Mouse (Mus musculus) intestine, embryonic 15.5 days (tissue): ENCODE results near the gene Brpf3. TPM values are rescaled to one million over a fixed set of nuclear protein-coding genes. Genes with fewer than 3 reads are reported as not detected.

Experiments
- ATAC-seq: fragments of 200-750 bp; cut with Nextera tagmentation; 2 replicates; pipeline ENCODE4 v1.8.0; 2017; ENCODE audit warnings: moderate TSS enrichment, moderate library complexity
- H3K27ac ChIP-seq: fragments of 300-500 bp; sonication (generic); 2 replicates; pipeline ENCODE4 v1.5.1; 2015; ENCODE audit warnings: mild to moderate bottlenecking, inconsistent platforms
- H3K27me3 ChIP-seq: fragments of 300-500 bp; sonication (generic); replicated peaks from 2 replicates; pipeline ENCODE4 v1.6.1; 2015; ENCODE audit warnings: inconsistent platforms
- H3K36me3 ChIP-seq: fragments of 300-500 bp; sonication (generic); 2 replicates; pipeline ENCODE4 v1.6.1; 2015; ENCODE audit warnings: inconsistent platforms
- H3K4me1 ChIP-seq: fragments of 300-500 bp; sonication (generic); replicated peaks from 2 replicates; pipeline ENCODE4 v1.6.1; 2015; ENCODE audit warnings: inconsistent platforms
- H3K4me2 ChIP-seq: fragments of 300-500 bp; sonication (generic); replicated peaks from 2 replicates; pipeline ENCODE4 v1.6.1; 2015; ENCODE audit warnings: mild to moderate bottlenecking, inconsistent platforms
- H3K4me3 ChIP-seq: fragments of 300-500 bp; sonication (generic); replicated peaks from 2 replicates; pipeline ENCODE4 v1.5.1; 2015; ENCODE audit warnings: inconsistent platforms
- H3K9ac ChIP-seq: fragments of 300-500 bp; sonication (generic); 2 replicates; pipeline ENCODE4 v1.6.1; 2015; ENCODE audit warnings: inconsistent platforms
- H3K9me3 ChIP-seq: fragments of 300-500 bp; sonication (generic); 2 replicates; pipeline ENCODE4 v1.6.1; 2016; ENCODE audit warnings: inconsistent platforms
- WGBS: fragments of 180-500 bp; shearing (Covaris S2); methylation state at CpG from one replicate; pipeline ENCODE4 v1.1.7; 2015; 5-methylcytosine and 5-hydroxymethylcytosine counted together
- polyA plus RNA-seq: library from polyadenylated mRNA; unstranded; fragments of >200 nt; fragmentation: Nextera tagmentation; extraction: Ambion mirVana; gene quantifications from 2 replicates; pipeline ENCODE4 v1.2.1, GENCODE M21; 2015

The Brpf3 gene
- polyA plus RNA-seq, 1 experiment from 2014 or later = 13.1 TPM

- Histone ChIP-seq H3K36me3 (peaks cover 13% of the 10 kb centered on the region), H3K27me3 (no peaks in the 10 kb centered on the region), H3K4me1 (peaks cover 4% of the 10 kb centered on the region), H3K9me3 (no peaks in the 10 kb centered on the region), H3K9ac (no peak overlapping the region), H3K4me2 (no peak overlapping the region), H3K4me3 (no peak overlapping the region), H3K27ac (no peak overlapping the region)
- no peak for ATAC-seq
- 75% methylated on average over 4 of the region's 4 CpGs for WGBS
Observed at GRCm38 (mm10) chr17:28775161-28775560, 25.7 kb upstream of the Brpf3 start.

DNA sequence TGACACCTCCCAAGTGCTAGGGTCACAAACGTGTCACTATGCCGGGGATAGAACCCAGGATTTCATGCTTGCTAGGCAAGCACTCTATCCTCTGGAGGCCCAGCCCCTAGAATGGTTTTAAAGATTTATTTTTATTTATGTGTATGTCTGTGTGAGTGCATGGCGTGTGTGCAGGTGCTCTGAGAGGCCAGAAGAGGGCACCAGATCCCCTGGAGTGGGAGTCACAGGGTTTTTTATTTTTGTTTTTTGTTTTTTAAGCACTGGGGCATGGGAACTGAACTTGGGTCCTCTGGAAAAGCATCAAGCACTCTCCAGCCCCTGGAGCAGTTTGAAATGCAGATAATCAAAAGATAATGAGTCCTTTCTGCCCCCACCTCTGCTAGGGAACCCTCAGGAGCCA lies 24.1 kb upstream of the Brpf3 start:
- Histone ChIP-seq H3K36me3 (peaks cover 13% of the 10 kb centered on the region), H3K9me3 (no peaks in the 10 kb centered on the region), H3K4me1 (peaks cover 5% of the 10 kb centered on the region; the same call in 1 of the 2 replicates), H3K27ac (no peak overlapping the region), H3K9ac (no peak overlapping the region), H3K27me3 (no peaks in the 10 kb centered on the region), H3K4me3 (no peak overlapping the region), H3K4me2 (no peak overlapping the region)
- WGBS = 85% methylated on average over 3 of the region's 3 CpGs
- no peak for ATAC-seq

- H3K27me3 ChIP-seq = no peaks in the 10 kb centered on the region
- no peak overlapping the region for H3K4me3 ChIP-seq
- peaks cover 13% of the 10 kb centered on the region for H3K36me3 ChIP-seq
- peaks cover 5% of the 10 kb centered on the region; the same call in 1 of the 2 replicates for H3K4me1 ChIP-seq
- no peak overlapping the region for H3K27ac ChIP-seq
- WGBS = 85% methylated on average over 16 of the region's 16 CpGs
- no peaks in the 10 kb centered on the region for H3K9me3 ChIP-seq
- H3K4me2 ChIP-seq = no peak overlapping the region
- no peak overlapping the region for H3K9ac ChIP-seq
- no peak for ATAC-seq
Observed at GRCm38 (mm10) chr17:28777231-28778005, 23.5 kb upstream of the Brpf3 start.

DNA sequence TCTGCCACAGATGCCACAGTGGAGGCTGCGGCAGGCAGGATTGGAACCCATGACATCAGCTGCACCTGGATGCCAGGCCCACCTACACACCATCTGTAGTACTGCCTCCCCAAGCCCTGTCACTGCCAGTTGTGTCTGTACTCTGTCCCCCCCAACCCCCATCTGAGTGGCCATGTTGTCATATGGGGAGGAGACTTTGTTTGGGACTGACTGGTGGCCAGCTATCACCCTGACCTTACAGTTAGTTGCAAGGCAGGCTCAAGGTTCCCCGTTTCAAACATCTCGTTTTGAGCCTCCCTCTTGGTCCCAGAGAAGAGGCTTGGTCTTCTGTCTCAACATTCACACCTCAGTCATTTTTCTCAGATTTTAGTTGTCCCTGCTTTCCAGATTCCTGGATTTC lies 21.2 kb upstream of the Brpf3 start:
- Histone ChIP-seq H3K27ac (no peak overlapping the region), H3K4me2 (no peak overlapping the region), H3K9ac (no peak overlapping the region), H3K4me1 (peaks cover 5% of the 10 kb centered on the region; the same call in 1 of the 2 replicates), H3K36me3 (peaks cover 9% of the 10 kb centered on the region; the same call in 1 of the 2 replicates), H3K4me3 (no peak overlapping the region), H3K27me3 (no peaks in the 10 kb centered on the region), H3K9me3 (no peaks in the 10 kb centered on the region)
- 86% methylated on average over 3 of the region's 3 CpGs for WGBS
- ATAC-seq = no peak

DNA sequence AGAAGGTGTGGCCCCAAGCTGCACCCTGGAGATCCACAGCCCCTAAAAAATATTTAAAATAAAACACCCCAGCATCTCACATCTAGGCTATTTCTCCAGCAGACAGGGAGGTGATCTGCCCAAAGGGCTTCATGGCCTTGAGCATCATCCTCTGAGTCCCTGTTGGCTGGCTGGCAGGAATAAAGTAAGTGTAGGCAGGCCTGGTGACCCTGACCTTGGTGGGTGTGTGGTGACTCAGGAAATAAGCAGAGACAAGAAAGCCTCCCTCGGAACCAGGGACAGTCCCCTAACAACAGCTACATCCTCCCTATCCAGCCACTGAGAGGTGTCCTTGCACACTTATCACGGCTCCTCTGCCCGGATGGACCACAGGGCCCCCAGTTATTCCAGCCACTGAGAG lies 20.1 kb upstream of the Brpf3 start:
- Histone ChIP-seq H3K27ac (no peak overlapping the region), H3K9me3 (no peaks in the 10 kb centered on the region), H3K4me3 (no peak overlapping the region), H3K4me1 (peaks cover 5% of the 10 kb centered on the region; the same call in 1 of the 2 replicates), H3K36me3 (peaks cover 9% of the 10 kb centered on the region; the same call in 1 of the 2 replicates), H3K27me3 (no peaks in the 10 kb centered on the region), H3K9ac (no peak overlapping the region), H3K4me2 (no peak overlapping the region)
- no peak for ATAC-seq
- WGBS = 53% methylated on average over 3 of the region's 3 CpGs

GRCm38 (mm10) chr17:28781290-28782045 lies 19.4 kb upstream of the Brpf3 start:
- H3K9me3 ChIP-seq = no peaks in the 10 kb centered on the region
- no peak overlapping the region for H3K27ac ChIP-seq
- ATAC-seq = 0 out of 2 replicates have a peak, but pooled peaks have one; percentile 29
- 46% methylated on average over 9 of the region's 9 CpGs for WGBS
- H3K27me3 ChIP-seq = no peaks in the 10 kb centered on the region
- H3K4me2 ChIP-seq = no peak overlapping the region
- H3K9ac ChIP-seq = no peak overlapping the region
- H3K36me3 ChIP-seq = peaks cover 3% of the 10 kb centered on the region; the same call in 1 of the 2 replicates
- H3K4me1 ChIP-seq = peaks cover 5% of the 10 kb centered on the region; the same call in 1 of the 2 replicates
- H3K4me3 ChIP-seq = no peak overlapping the region

- no peaks in the 10 kb centered on the region for H3K36me3 ChIP-seq
- H3K27ac ChIP-seq = no peak overlapping the region
- 91% methylated on average over 3 of the region's 3 CpGs for WGBS
- peaks cover 5% of the 10 kb centered on the region; the same call in 1 of the 2 replicates for H3K4me1 ChIP-seq
- H3K27me3 ChIP-seq = no peaks in the 10 kb centered on the region
- H3K4me2 ChIP-seq = no peak overlapping the region
- no peaks in the 10 kb centered on the region for H3K9me3 ChIP-seq
- H3K9ac ChIP-seq = no peak overlapping the region
- H3K4me3 ChIP-seq = no peak overlapping the region
- ATAC-seq = no peak
Observed at GRCm38 (mm10) chr17:28785036-28785435, 15.9 kb upstream of the Brpf3 start.

- H3K27me3 ChIP-seq = no peaks in the 10 kb centered on the region
- no peaks in the 10 kb centered on the region for H3K4me1 ChIP-seq
- no peaks in the 10 kb centered on the region for H3K36me3 ChIP-seq
- ATAC-seq = no peak
- H3K4me3 ChIP-seq = no peak overlapping the region
- 93% methylated on average over 12 of the region's 12 CpGs for WGBS
- no peak overlapping the region for H3K4me2 ChIP-seq
- no peaks in the 10 kb centered on the region for H3K9me3 ChIP-seq
- no peak overlapping the region for H3K9ac ChIP-seq
- H3K27ac ChIP-seq = no peak overlapping the region
Observed at GRCm38 (mm10) chr17:28787507-28787906, 13.4 kb upstream of the Brpf3 start.

DNA sequence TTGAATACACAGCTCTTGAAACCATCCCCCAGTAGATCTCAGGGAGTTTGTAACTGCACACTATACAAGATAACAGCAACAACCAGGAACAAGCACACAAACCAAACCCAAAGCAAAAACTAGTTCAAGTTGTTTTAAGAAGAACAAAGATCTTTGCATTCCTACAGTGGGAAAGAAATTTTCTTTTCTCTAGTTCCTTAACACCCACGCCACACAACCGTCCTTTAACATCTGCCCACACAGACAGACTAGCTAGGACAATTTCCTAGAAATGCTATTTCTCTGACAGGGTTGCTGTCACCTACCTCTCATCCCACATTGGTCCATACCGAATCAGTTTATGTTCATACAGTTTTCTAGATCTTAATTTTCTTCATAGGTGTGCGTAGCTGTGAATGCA lies 3.9 kb upstream of the Brpf3 start:
- H3K4me2 ChIP-seq = no peak overlapping the region
- no peak overlapping the region for H3K4me3 ChIP-seq
- no peaks in the 10 kb centered on the region for H3K27me3 ChIP-seq
- ATAC-seq = no peak
- H3K27ac ChIP-seq = no peak overlapping the region
- no peaks in the 10 kb centered on the region for H3K36me3 ChIP-seq
- WGBS = 91% methylated on average over 4 of the region's 4 CpGs
- H3K9ac ChIP-seq = no peak overlapping the region
- H3K4me1 ChIP-seq = peaks cover 15% of the 10 kb centered on the region
- no peaks in the 10 kb centered on the region for H3K9me3 ChIP-seq

DNA sequence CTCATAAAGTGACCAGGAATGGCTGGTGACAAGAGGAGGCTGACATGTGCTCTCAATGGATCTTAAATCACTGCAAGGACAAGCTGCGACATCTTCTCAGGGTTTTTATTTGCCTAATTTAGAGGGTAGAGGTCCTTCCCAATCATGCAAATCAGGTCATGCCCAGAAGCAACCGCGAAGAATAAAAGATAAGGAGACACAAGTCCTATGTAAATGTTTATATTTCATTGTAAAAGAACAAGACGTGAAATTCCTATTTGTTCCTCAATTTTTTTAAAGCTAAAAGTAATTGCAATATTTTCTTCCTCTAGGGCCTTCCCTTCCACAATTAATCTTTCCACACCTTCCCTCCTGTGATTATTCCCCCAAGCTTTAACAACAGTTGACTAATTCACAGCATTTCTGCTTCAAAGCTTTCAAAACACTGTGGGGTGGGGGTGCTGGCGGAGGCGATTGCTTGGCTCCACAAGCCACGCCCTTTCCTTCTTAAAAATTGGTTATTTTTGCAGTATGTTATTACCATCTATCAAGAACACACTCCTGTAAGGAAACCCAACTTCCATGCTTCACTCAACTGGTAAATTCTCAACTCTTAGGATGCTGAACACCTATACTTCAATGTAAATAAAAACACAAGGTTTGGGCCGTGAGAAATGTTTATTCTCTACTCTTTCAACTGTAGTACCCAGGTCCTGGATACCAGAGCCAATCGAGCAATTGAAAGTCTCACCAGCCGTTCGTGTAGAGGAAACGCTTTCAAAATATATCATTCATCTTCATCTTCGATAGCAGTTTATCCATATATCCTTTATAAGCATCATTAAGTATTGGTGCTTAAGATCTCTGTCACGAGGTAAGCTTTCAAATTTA lies 1.4 kb upstream of the Brpf3 start:
- H3K4me2 ChIP-seq = peak overlapping the region; percentile 98
- no peak overlapping the region for H3K27ac ChIP-seq
- H3K4me1 ChIP-seq = peaks cover 25% of the 10 kb centered on the region
- no peaks in the 10 kb centered on the region for H3K27me3 ChIP-seq
- WGBS = 10% methylated on average over 14 of the region's 14 CpGs
- no peak for ATAC-seq
- H3K36me3 ChIP-seq = no peaks in the 10 kb centered on the region
- 0 out of 2 replicates have a peak overlapping the region, but pooled peaks have one; percentile 99 for H3K9ac ChIP-seq
- no peaks in the 10 kb centered on the region for H3K9me3 ChIP-seq
- H3K4me3 ChIP-seq = peak overlapping the region; percentile 86

- peak overlapping the region; percentile 99 for H3K9ac ChIP-seq
- H3K9me3 ChIP-seq = no peaks in the 10 kb centered on the region
- H3K36me3 ChIP-seq = no peaks in the 10 kb centered on the region
- WGBS = 0% methylated on average over 15 of the region's 15 CpGs
- ATAC-seq = peak; percentile 29
- peak overlapping the region; percentile 98 for H3K4me2 ChIP-seq
- H3K27me3 ChIP-seq = no peaks in the 10 kb centered on the region
- H3K27ac ChIP-seq = peak overlapping the region; percentile 96
- peaks cover 25% of the 10 kb centered on the region for H3K4me1 ChIP-seq
- H3K4me3 ChIP-seq = peak overlapping the region; percentile 86
Observed at GRCm38 (mm10) chr17:28800281-28800670, 614 bp upstream of the Brpf3 start.
